Mouse (Mus musculus): ENCODE measurements around the gene V1ra8.

DNA sequence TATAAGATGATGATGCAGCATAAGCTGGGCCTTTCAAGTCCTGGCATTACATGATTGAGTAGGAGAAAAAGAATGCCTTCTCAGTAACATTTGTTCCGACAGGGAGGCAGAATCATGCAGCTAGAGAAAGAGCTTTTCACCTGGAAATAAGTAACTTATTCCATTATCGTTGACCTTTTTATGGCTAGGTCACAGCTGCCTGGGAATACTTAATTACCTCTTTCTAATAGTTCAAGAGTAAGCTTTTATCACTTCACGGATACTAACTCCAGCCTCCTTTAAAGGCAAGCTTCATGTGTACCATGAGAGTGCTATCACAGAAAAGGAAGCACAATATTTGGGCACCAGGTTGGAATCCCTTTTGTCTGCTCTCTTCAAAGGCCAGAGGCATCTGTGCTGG lies 42.5 kb upstream of the V1ra8 start:
- TF ChIP-seq CTCF (conservative IDR thresholded peaks at IDR 0.05; ENCODE audit: insufficient read depth, insufficient read length, low read depth, low read length) (no peak), POLR2A (IDR thresholded peaks at IDR 0.05; ENCODE audit: low read depth, low read length) (no peak)

Measured in kidney, adult 2 months (tissue).